Mouse (Mus musculus): Measurements from ENCODE around the gene Gli2.

Gene Gli2

DNA sequence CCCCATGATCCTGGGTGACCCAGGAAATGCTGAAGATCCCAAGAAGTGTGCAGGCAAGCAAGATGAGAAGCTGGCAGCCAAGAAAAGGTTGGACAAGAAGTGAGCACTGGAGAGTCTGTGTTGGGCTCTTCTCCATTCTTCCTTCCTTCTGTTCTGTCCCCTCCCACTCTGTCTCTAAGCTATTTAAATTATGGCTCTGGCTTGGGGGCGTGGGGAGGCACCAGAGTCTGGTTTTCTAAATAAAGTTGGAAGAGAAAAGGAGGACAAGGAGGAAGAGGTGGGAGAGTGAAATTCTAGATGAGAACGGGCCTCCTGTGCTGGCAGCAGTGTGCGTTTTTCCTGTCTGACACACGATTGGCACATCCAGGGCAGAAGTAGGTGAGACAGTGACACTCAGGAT lies 243.1 kb downstream of the Gli2 start:
- in situ Hi-C loops (cut with MboI, MseI), result no loop called here

DNA sequence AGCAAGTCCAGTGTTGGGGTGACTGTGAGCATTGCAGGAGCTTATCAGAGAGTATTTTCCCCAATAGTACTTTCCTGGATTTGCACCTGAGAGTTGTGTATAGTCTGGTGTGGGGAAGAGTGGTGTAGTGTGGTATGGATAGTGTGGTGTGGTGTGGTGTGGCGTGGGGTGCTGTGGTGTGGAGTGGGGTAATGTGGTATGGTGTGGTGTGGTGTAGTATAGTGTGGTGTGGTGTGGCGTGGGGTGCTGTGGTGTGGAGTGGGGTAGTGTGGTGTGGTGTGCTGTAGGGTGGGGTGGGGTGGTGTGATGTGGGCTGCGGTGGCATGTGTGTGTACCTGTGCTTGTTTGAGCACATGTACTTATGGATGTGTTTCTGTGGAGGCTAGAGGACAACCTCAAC lies 246.7 kb downstream of the Gli2 start:
- in situ Hi-C loops (cut with MboI, MseI), result no loop called here

DNA sequence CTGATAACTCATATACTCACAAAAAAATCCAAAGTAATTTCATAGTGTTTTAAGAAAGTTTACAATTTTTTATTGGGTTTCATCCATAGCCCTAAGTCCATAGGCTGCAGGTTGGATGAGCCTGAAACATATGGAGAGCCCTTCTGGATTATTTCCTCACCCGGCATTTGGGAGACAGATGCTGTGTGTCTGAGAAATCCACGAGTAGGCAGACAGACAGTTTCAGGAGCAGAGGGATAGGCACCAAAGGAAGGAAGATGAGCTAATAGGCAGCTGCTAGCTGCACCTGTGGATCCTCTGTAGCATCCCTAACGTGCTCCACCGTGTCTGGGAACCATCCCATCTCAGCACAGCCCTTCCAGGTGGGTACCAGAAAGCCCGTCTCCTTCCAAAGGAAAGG lies 251.3 kb downstream of the Gli2 start:
- in situ Hi-C loops (cut with MboI, MseI), result no loop called here

DNA sequence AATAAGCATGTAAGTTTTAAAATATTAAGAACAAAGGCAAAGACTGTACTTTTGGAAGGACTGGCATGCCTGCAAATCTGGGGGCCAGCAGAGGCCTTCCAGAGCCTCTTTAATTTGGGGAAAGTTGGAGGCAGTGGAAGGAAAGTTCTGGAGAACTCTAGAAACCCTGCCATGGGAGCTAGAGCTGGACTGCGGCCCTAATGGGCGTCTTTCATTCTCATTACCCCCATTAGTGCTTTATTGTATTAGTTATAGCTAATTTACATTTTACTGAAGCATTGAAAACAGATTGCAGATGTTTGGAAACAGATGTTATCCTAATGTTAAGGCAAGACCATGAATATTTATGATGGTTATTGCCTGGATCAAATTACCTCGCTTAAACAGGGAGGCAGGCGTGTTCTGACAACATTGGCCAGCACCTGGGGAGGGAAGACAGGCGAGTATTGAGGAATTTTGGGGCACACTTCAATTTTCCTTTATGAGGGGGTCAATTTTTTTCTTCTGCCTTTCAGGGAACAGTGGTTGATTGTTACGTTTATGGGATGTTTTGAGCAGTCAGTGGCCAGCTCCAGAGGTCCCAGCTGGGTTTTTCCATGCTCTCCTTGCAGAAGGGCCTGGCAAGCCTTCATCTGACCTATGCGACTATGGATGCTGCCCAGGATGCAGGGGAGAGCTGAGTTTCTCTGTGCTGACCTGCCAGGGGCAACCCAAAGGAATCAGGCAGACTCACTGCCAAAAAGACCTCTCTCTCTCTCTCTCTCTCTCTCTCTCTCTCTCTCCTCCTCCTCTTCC lies 253.9 kb downstream of the Gli2 start:
- in situ Hi-C loops (cut with MboI, MseI), result no loop called here

DNA sequence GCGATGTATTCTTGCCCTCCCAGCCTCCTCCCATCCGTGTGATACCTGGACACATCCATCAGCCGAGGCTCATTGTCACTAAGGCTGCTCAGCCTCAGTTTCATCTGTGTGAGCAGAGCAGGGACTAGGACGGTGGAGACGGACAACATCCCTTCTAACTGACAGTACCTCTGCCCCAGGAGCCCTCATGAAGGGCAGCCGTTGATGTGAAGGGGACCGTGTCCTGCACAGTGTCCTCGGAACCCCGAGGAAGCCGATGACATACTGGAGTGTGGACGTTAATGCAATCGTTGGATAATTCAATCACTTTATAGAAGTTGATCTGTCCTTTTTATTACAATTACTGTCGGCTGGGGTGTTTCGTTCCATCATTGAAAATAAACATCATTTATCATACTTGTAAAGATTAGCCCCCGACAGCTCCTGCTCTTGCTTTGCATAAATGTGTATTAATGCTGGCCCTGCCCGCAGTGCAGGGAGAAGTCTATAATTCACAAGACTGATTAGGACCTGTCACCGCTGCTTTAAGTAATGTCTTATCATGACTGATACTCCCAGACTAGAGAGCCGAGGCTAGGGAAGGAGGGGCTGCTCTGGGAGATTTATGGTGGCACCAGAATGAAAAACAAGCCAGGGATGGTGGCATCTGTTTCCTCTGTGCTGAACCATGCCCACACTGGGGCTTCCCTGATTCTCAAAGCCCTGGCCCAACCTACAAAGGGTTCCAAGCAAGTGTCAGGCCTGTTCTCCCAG lies 257.8 kb downstream of the Gli2 start:
- in situ Hi-C loops (cut with MboI, MseI), result no loop called here

DNA sequence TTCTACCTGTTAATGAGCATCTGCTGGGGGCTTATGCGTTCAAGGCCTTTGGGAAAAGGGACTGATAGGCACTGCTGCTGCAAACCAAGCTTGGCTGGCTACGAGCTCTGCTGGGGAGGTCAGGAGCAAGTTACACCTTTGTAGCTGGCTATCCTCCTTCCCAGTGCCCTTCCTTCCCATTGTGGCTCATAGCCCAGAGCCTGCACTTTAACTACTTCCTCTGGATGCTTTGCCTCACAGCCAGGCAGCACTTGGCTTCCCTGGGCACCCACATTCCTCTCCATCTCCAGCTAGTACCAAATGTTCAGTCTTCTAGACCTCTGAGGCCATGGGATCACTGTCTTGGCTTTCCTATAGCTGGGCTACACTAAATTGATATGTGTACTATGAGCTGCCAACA lies 263.5 kb downstream of the Gli2 start:
- in situ Hi-C loops (cut with MboI, MseI), result no loop called here

DNA sequence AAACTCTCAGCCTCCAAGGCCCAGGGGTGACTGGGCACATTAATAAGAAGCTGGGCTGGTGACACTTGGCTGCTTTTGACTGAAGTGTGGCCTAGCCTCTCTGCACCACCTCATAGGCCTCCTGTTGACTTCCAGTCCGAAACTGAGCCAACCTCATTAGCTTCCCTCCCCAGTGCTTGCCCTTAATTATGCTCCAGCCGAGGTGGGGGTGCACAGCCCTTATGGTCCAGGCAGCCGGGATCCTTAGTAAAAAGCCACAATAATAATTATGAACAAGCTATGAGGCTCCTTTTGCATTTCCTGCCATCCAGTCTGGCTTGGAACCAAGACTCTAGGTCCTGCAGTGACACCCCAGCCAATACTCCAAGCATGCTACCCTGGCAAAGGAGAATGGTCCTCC lies 264.0 kb downstream of the Gli2 start:
- in situ Hi-C loops (cut with MboI, MseI), result no loop called here

DNA sequence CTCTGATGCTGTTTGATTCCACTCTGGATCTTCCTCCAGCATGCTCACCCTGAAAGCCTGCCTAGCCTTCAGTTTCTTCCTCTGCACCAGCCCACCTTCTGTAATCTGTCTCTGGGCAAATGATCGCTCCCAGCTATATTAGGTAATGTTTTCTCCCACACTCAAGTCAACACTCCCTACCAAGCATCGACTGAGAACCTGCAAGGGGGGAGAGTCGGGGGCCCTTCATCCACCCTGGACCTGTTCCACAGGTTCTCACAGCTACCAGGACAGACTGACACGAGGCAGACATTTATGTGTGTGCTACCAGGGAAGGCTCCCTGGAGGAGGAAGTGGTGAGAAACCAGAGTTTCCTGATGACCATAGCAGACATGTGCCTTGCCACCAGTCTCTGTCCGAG lies 264.6 kb downstream of the Gli2 start:
- in situ Hi-C loops (cut with MboI, MseI), result no loop called here

DNA sequence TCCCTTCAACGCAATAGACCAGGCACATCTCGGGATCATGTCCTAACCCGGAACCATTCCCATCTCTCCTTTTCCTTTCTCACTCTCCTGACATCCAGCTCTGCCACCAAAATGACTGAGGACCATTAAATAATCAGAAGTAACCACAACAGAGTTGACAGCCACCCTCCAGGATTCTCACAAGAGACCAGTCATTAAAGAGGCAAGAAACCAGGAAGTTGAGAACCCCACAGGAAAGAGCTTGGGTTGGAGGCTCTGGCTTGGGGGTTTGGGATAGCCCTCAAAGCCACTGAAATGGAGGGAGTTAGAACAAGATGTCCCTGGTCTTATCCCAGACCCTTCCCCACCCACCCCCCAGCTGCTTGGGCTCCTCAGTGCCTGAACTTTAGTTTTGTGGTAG lies 265.9 kb downstream of the Gli2 start:
- in situ Hi-C loops (cut with MboI, MseI), result no loop called here

All from T-helper 17 cell (primary cell).